Mouse (Mus musculus) forebrain, postnatal 0 days (tissue): ENCODE results near the gene Snrpa. TPM values are rescaled to one million over a fixed set of nuclear protein-coding genes. Genes with fewer than 3 reads are reported as not detected.

Experiments
- ATAC-seq: fragments of 200-750 bp; cut with Nextera tagmentation; 2 replicates; pipeline ENCODE4 v1.8.0; 2017; ENCODE audit warnings: mild to moderate bottlenecking, moderate library complexity
- DNase-seq: peaks from one replicate; pipeline ENCODE4 v3.0.0-alpha.2; 2015
- H3K27ac ChIP-seq: fragments of 300-500 bp; sonication (generic); 2 replicates; pipeline ENCODE4 v1.5.1; 2014; ENCODE audit warnings: low read depth, mild to moderate bottlenecking, antibody characterized with exemption, low read length, moderate library complexity, mixed read lengths
- H3K27me3 ChIP-seq: fragments of 300-500 bp; sonication (generic); 2 replicates; pipeline ENCODE4 v1.6.1; 2014; ENCODE audit warnings: mild to moderate bottlenecking, low read length, mixed read lengths; ENCODE audit not compliant: insufficient read depth
- H3K36me3 ChIP-seq: fragments of 300-500 bp; sonication (generic); 2 replicates; pipeline ENCODE4 v1.6.1; 2014; ENCODE audit warnings: mild to moderate bottlenecking, moderate library complexity; ENCODE audit not compliant: insufficient read depth
- H3K4me1 ChIP-seq: fragments of 300-500 bp; sonication (generic); 2 replicates; pipeline ENCODE4 v1.6.1; 2014; ENCODE audit warnings: antibody characterized with exemption; ENCODE audit not compliant: insufficient read depth
- H3K4me2 ChIP-seq: fragments of 300-500 bp; sonication (generic); 2 replicates; pipeline ENCODE4 v1.6.1; 2014; ENCODE audit warnings: low read depth, mild to moderate bottlenecking, moderate library complexity
- H3K4me3 ChIP-seq: fragments of 300-500 bp; sonication (generic); 2 replicates; pipeline ENCODE4 v1.5.1; 2014; ENCODE audit warnings: low read depth, low read length, mixed read lengths
- H3K9ac ChIP-seq: fragments of 300-500 bp; sonication (generic); 2 replicates; pipeline ENCODE4 v1.6.1; 2014; ENCODE audit warnings: mild to moderate bottlenecking
- H3K9me3 ChIP-seq: fragments of 300-500 bp; sonication (generic); 2 replicates; pipeline ENCODE4 v1.6.1; 2016; ENCODE audit warnings: low read length
- CTCF ChIP-seq: sonication (generic); IDR thresholded peaks from 2 replicates; pipeline ENCODE4 v1.5.1; 2016; ENCODE audit warnings: antibody characterized with exemption, control low read depth, low read depth
- WGBS: fragments of 180-500 bp; shearing (Covaris S2); extraction: QIAGEN DNeasy Blood & Tissue Kit; methylation state at CpG from one replicate; pipeline ENCODE4 v1.1.7; 2014; 5-methylcytosine and 5-hydroxymethylcytosine counted together
- polyA plus RNA-seq: library from polyadenylated mRNA; unstranded; fragments of >200 nt; fragmentation: Nextera tagmentation; extraction: Ambion mirVana; gene quantifications from 2 replicates; pipeline ENCODE4 v1.2.1, GENCODE M21; 2015
- total RNA-seq: library from RNA; depleted of rRNA; stranded (reverse); fragments of >200 nt; gene quantifications from 2 replicates; pipeline ENCODE4 v1.2.3, GENCODE M21; 2014

The Snrpa gene
- total and polyA plus RNA-seq, 2 experiments from 2014 or later, result 146 to 169 TPM

DNA sequence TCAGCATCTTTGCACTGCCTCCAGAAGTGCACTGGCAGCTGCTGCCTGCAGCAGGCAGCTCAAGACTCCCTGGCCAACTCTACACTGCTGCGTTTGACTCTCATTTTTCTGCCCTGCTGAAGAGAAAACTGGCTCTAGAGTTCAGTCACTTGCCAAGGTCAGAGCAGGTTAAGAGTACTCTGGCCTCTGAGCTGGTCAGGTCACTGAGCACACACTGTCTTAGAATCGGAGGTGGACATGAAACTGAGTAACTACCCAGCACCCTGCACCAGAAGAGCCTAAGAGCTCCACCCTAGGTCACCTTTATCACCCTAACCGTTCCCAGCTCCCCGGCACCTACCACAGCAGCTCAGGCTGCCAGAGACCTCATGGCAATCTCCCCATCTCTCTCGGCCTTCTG is 10.1 kb downstream of the Snrpa start:
- Histone ChIP-seq H3K9me3 (no peaks in the 10 kb centered on the region), H3K4me2 (no peak overlapping the region), H3K27ac (no peak overlapping the region), H3K36me3 (peaks cover 65% of the 10 kb centered on the region), H3K27me3 (no peaks in the 10 kb centered on the region), H3K4me1 (no peaks in the 10 kb centered on the region), H3K9ac (no peak overlapping the region), H3K4me3 (no peak overlapping the region)
- 95% methylated on average over 5 of the region's 5 CpGs for WGBS
- TF ChIP-seq CTCF, result no peak
- ATAC-seq, result no peak
- no peak for DNase-seq

DNA sequence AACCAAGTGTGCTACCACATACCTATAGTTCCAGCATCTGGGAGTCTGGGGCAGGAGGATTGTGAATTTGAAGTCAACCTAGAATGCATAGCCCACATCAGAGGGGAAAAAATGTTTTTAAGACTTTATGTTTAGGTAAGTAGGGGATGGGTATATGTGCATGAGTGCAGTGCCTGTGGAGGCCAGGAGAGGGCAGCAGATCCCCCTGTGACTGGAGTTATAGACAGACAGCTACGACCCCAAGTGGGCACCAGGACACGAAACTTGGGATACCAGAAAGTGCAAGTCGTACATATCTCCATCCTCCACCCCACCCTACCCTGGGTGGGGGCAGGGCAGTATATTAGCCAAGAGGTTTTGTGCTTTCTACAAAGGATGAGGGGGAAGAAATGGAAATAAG is 11.1 kb downstream of the Snrpa start:
- no peak overlapping the region for H3K4me3 ChIP-seq
- H3K27ac ChIP-seq, result no peak overlapping the region
- no peak overlapping the region for H3K9ac ChIP-seq
- DNase-seq, result peak; percentile 32
- H3K4me1 ChIP-seq, result no peaks in the 10 kb centered on the region
- peak; percentile 36; the same call in 1 of the 2 replicates for ATAC-seq
- peak; percentile 69 for TF ChIP-seq CTCF
- H3K27me3 ChIP-seq, result no peaks in the 10 kb centered on the region
- WGBS, result 69% methylated on average over 3 of the region's 3 CpGs
- no peak overlapping the region for H3K4me2 ChIP-seq
- H3K36me3 ChIP-seq, result peaks cover 54% of the 10 kb centered on the region
- no peaks in the 10 kb centered on the region for H3K9me3 ChIP-seq

DNA sequence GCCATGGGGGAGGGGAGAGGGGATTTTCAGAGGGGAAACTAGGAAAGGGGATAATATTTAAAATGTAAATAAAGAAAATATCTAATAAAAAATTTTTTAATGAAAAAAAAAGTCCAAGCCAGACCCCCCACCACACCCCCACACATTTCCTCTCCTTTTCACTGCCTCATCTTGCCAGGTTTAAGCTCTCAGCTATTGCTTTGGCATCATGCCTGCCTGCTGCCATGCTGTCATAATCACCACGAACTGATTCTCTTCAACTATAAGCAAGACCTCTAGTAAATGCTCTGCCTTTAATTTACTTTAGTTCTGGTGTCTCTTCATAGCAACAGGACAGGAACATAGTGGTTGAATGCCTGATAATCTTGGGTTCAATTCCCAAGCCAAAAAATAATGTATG is 13.6 kb downstream of the Snrpa start:
- TF ChIP-seq CTCF, result no peak
- no peaks in the 10 kb centered on the region for H3K9me3 ChIP-seq
- H3K4me2 ChIP-seq, result no peak overlapping the region
- no peak overlapping the region for H3K4me3 ChIP-seq
- 51% methylated on average over 1 of the region's 1 CpGs for WGBS
- H3K9ac ChIP-seq, result no peak overlapping the region
- H3K4me1 ChIP-seq, result peaks cover 4% of the 10 kb centered on the region; the same call in 1 of the 2 replicates
- no peak for ATAC-seq
- H3K27ac ChIP-seq, result no peak overlapping the region
- H3K36me3 ChIP-seq, result peaks cover 31% of the 10 kb centered on the region
- H3K27me3 ChIP-seq, result no peaks in the 10 kb centered on the region
- no peak for DNase-seq

DNA sequence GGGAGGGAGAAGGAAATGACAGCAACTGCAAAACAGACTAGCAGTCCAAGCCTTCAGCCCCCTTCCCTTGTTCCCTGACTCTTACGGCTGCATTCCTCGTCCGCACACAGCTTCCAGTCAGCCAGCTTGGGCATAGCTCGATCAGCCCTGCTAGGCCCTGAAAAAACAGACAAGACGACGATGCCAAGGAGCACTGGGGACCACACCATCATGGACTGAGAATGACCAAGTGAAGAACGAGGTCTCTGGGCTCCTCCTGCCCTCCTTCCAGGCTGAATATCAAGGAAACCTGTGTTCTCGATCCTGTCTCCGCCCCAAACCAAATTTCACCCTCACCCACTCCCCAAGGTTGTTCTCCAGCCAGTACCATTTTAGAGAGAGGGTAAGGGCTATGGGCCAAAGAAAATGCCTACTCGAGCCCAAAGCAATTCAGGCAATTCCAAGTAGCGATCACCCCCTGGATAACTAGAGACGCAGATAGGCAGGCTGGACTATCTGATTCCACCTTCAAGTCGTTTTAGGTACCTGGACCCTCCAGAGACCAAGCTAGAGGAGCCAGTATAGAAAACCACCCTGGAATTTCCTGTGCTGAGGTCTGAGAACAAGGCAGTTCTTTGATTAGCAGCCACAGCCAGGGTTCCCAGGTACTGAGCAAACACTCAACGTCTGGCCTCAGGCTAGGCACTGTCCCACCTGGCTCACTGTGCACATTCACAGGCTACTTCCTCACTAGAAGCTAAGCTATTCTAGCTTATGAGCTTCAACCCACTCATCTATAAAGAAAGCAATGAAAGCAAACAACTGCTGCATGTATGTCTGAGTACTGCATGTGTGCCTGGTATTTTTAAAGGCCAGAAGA is 15.0 kb downstream of the Snrpa start, which contains the start of the genes Gm21983 and Mia:
Gm21983 (minus strand) TSS at position 250 of the 859 bp plus-strand sequence.
Mia (minus strand) TSS at position 321 of the 859 bp plus-strand sequence.
- ATAC-seq, result no peak
- WGBS, result 69% methylated on average over 14 of the region's 14 CpGs

DNA sequence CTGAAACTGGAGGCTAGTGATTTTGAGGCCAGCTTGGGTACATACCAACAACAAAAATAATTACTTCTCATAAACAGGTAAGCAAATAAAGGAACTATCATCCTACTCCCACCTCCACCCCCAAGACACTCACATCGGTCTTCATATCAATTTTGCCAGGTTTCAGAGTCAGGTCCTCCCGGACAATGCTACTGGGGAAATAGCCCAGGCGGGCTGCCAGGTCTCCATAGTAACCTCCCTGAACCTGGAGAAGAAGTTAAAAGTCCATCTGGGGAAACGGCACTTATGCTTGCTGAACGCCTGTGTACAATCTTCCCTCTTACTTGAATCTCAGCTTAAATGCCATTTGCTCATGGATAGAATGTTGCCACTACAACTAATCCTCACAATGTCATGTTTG is 16.0 kb downstream of the Snrpa start:
- no peak for TF ChIP-seq CTCF
- H3K4me3 ChIP-seq, result no peak overlapping the region
- no peak overlapping the region for H3K4me2 ChIP-seq
- peaks cover 4% of the 10 kb centered on the region; the same call in 1 of the 2 replicates for H3K4me1 ChIP-seq
- H3K9ac ChIP-seq, result no peak overlapping the region
- no peak overlapping the region for H3K27ac ChIP-seq
- peaks cover 10% of the 10 kb centered on the region for H3K36me3 ChIP-seq
- DNase-seq (no peak), ATAC-seq (no peak)
- WGBS, result 45% methylated on average over 5 of the region's 5 CpGs
- no peaks in the 10 kb centered on the region for H3K27me3 ChIP-seq
- no peaks in the 10 kb centered on the region for H3K9me3 ChIP-seq

More for the DNA sequence above, 15.0 kb downstream of the Snrpa start, which contains the start of the genes Gm21983 and Mia:
- H3K36me3 ChIP-seq, result peaks cover 20% of the 10 kb centered on the region
- TF ChIP-seq CTCF, result no peak
- H3K27ac ChIP-seq, result no peak within 1 kb of the TSS
- H3K27me3 ChIP-seq, result no peaks in the 10 kb centered on the region
- no peak for DNase-seq
- H3K4me1 ChIP-seq, result peaks cover 4% of the 10 kb centered on the region; the same call in 1 of the 2 replicates
- H3K4me3 ChIP-seq, result no peak within 1 kb of the TSS
- H3K9me3 ChIP-seq, result no peaks in the 10 kb centered on the region
- no peak within 1 kb of the TSS for H3K9ac ChIP-seq
- no peak within 1 kb of the TSS for H3K4me2 ChIP-seq

DNA sequence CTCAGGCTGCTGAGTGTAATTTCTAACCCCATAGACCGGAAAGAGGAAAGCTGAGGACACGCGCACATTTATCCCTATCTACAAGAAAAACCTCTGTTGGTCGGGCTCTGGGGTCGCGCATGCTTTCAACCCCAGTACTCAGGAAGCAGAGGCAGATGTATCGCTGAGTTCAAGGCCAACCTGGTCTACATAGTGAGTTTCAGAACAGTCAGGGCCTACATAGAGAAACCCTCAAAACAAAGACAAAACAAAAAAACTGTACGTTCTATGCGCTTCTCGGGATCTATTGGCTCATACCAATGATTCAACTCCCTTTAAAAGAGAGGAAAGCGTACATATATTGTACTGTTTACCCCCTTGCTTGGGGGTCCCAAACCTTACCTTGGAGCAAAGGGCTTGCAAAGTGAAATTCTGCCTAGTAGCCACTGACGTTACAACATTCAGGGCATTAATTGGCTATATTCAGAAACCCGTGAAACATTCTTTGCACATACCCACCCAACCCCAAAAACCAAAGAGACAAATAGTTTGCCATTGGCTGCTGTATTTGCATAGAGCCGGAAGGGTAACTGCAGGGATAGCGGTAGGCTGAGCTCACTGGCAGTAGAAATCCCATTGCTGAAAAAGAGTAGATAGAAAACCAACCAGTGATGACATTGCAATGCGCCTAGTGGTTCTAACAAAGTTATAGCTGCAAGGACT is 16.7 kb downstream of the Snrpa start:
- Histone ChIP-seq H3K4me1 (peaks cover 4% of the 10 kb centered on the region; the same call in 1 of the 2 replicates), H3K27me3 (no peaks in the 10 kb centered on the region), H3K9me3 (no peaks in the 10 kb centered on the region), H3K4me2 (peak overlapping the region; percentile 59), H3K27ac (peak overlapping the region; percentile 90), H3K36me3 (peaks cover 10% of the 10 kb centered on the region), H3K4me3 (peak overlapping the region; percentile 78), H3K9ac (peak overlapping the region; percentile 51)
- no peak for DNase-seq
- no peak for TF ChIP-seq CTCF
- WGBS, result 41% methylated on average over 16 of the region's 16 CpGs
- ATAC-seq, result no peak
